Mouse (Mus musculus): ENCODE results near the gene Lrrc8d. TPM values are rescaled to one million over a fixed set of nuclear protein-coding genes. Genes with fewer than 3 reads are reported as not detected.

Gene Lrrc8d
- polyA plus RNA-seq, 1 experiment = 16.6 TPM

- Histone ChIP-seq H3K4me1 (ENCODE audit: control insufficient read depth, insufficient read depth, low read length) (peaks cover 3% of the 10 kb centered on the region; the same call in 1 of the 2 replicates), H3K4me3 (replicated peaks; ENCODE audit: extremely low read depth, low read depth, low read length) (no peak overlapping the region)
- no peak for DNase-seq
- WGBS = 92% methylated on average over 7 of the region's 7 CpGs
- no peak for TF ChIP-seq POLR2A (IDR thresholded peaks at IDR 0.05; ENCODE audit: borderline replicate concordance, extremely low read depth, low read depth, low read length)
- no peak for TF ChIP-seq CTCF (IDR thresholded peaks at IDR 0.05; ENCODE audit: insufficient read depth, low read length)
These were observed 10.7 kb downstream of the Lrrc8d start for GRCm38 (mm10) chr5:105710473-105710872.

GRCm38 (mm10) chr5:105714446-105714845 lies 14.7 kb downstream of the Lrrc8d start:
- WGBS = 87% methylated on average over 6 of the region's 6 CpGs
- Histone ChIP-seq H3K4me3 (replicated peaks; ENCODE audit: extremely low read depth, low read depth, low read length) (no peak overlapping the region), H3K4me1 (ENCODE audit: control insufficient read depth, insufficient read depth, low read length) (peaks cover 17% of the 10 kb centered on the region)
- TF ChIP-seq POLR2A (IDR thresholded peaks at IDR 0.05; ENCODE audit: borderline replicate concordance, extremely low read depth, low read depth, low read length) = no peak
- TF ChIP-seq CTCF (IDR thresholded peaks at IDR 0.05; ENCODE audit: insufficient read depth, low read length) = no peak
- no peak for DNase-seq

DNA sequence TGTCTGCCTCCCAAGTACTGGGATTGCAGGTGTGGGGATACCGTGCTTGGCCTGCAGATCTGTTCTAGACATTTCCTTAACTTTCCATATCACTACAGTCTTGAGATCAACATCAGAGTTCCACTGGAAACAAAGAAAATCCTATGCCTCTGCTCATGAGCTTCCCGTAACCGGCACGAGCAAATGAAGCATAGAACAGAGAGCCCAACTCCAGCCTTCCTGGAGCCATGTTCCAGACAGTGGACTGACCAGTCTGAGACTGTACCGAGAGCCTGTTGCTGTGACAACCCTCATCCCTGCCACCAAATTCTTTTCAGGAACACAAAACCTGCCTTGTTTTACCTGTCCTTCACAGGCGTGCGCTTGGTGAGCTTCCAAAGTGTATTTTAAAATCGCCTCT lies 15.3 kb downstream of the Lrrc8d start:
- no peak for DNase-seq
- no peak overlapping the region for H3K4me3 ChIP-seq (replicated peaks; ENCODE audit: extremely low read depth, low read depth, low read length)
- TF ChIP-seq POLR2A (IDR thresholded peaks at IDR 0.05; ENCODE audit: borderline replicate concordance, extremely low read depth, low read depth, low read length) = no peak
- no peak for TF ChIP-seq CTCF (IDR thresholded peaks at IDR 0.05; ENCODE audit: insufficient read depth, low read length)
- H3K4me1 ChIP-seq (ENCODE audit: control insufficient read depth, insufficient read depth, low read length) = peaks cover 17% of the 10 kb centered on the region
- WGBS = 77% methylated on average over 8 of the region's 8 CpGs

- peaks cover 14% of the 10 kb centered on the region for H3K4me1 ChIP-seq (ENCODE audit: control insufficient read depth, insufficient read depth, low read length)
- no peak overlapping the region for H3K4me3 ChIP-seq (replicated peaks; ENCODE audit: extremely low read depth, low read depth, low read length)
These were observed 15.9 kb downstream of the Lrrc8d start for GRCm38 (mm10) chr5:105715531-105716124.

DNA sequence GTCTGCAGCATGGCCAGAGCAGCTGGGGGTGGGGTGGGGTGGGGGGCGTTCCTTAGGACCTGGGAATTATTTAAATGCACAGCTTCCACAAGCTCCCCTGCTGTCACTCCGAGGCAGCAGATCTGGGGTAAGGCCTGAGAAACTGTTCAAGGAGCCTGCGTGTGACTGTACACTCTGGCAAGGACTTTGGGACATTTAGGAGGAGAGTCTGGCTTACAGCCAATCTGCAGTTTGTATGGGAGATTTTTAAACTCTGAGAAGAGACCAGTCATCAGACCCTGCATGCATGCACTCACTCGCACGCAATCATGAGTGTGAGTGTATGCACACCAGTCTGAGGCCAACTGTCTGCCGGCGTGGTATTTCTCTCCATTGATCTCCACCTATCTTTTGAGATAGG lies 17.5 kb downstream of the Lrrc8d start:
- TF ChIP-seq POLR2A (IDR thresholded peaks at IDR 0.05; ENCODE audit: borderline replicate concordance, extremely low read depth, low read depth, low read length) (no peak), CTCF (IDR thresholded peaks at IDR 0.05; ENCODE audit: insufficient read depth, low read length) (no peak)
- DNase-seq = no peak
- no peak overlapping the region for H3K4me3 ChIP-seq (replicated peaks; ENCODE audit: extremely low read depth, low read depth, low read length)
- peaks cover 14% of the 10 kb centered on the region for H3K4me1 ChIP-seq (ENCODE audit: control insufficient read depth, insufficient read depth, low read length)
- WGBS = 51% methylated on average over 7 of the region's 7 CpGs

More at GRCm38 (mm10) chr5:105715531-105716124, 15.9 kb downstream of the Lrrc8d start:
- 51% methylated on average over 10 of the region's 10 CpGs for WGBS
- TF ChIP-seq POLR2A (IDR thresholded peaks at IDR 0.05; ENCODE audit: borderline replicate concordance, extremely low read depth, low read depth, low read length) (no peak), CTCF (IDR thresholded peaks at IDR 0.05; ENCODE audit: insufficient read depth, low read length) (no peak)
- no peak for DNase-seq

DNA sequence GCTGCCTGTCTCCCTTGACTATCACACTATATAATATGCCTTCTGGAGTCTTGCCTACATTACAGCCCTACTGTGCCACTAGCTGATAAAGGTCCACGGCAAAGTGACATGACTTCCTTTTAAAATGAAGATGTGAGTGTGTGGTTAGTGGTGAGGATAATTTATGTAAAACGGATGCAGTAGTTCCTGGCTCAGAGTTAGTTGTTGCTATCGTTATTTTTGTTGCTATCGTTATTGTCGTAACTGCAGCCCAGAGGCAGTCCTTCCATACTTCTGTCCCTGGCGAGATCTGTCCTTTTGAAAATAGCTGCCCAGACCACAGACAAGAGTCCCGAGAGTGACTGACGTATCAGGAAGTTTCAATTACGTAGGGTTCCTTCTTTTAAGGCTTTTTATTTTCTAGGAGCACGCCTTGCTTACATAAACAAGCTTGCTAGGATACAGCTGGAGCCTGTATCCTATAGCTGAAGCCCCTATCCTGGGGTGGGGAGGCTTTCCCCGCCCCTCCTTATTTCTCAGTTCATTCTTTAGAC lies 18.4 kb downstream of the Lrrc8d start:
- DNase-seq = no peak
- H3K4me3 ChIP-seq (replicated peaks; ENCODE audit: extremely low read depth, low read depth, low read length) = no peak overlapping the region
- peaks cover 14% of the 10 kb centered on the region for H3K4me1 ChIP-seq (ENCODE audit: control insufficient read depth, insufficient read depth, low read length)
- WGBS = 33% methylated on average over 11 of the region's 11 CpGs
- TF ChIP-seq POLR2A (IDR thresholded peaks at IDR 0.05; ENCODE audit: borderline replicate concordance, extremely low read depth, low read depth, low read length) = no peak
- TF ChIP-seq CTCF (IDR thresholded peaks at IDR 0.05; ENCODE audit: insufficient read depth, low read length) = no peak

- no peak for TF ChIP-seq CTCF (IDR thresholded peaks at IDR 0.05; ENCODE audit: insufficient read depth, low read length)
- no peak for TF ChIP-seq POLR2A (IDR thresholded peaks at IDR 0.05; ENCODE audit: borderline replicate concordance, extremely low read depth, low read depth, low read length)
- DNase-seq = no peak
- Histone ChIP-seq H3K4me3 (replicated peaks; ENCODE audit: extremely low read depth, low read depth, low read length) (no peak overlapping the region), H3K4me1 (ENCODE audit: control insufficient read depth, insufficient read depth, low read length) (peaks cover 14% of the 10 kb centered on the region)
- WGBS = 84% methylated on average over 4 of the region's 4 CpGs
These were observed 21.5 kb downstream of the Lrrc8d start for GRCm38 (mm10) chr5:105721267-105721666.

DNA sequence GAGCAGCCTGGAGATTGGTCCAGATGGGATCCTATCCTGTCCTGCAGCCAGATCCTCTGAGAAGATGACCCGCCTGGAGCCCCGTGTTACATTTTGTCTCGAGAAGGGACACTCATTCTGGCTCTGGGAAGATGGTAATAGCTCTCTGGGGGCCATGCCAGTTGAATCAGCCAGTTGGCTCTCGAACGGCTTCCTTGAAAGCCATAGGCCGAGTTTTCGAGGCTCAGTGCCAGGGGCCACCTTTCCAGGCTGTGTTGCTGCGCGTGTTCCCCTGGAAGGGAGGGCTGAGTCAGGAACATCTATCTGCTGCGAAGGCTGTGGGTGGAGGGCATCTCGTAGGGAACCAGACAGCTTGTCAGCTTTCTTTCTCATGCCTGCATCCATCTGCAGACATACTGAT lies 23.0 kb downstream of the Lrrc8d start:
- no peak for TF ChIP-seq POLR2A (IDR thresholded peaks at IDR 0.05; ENCODE audit: borderline replicate concordance, extremely low read depth, low read depth, low read length)
- TF ChIP-seq CTCF (IDR thresholded peaks at IDR 0.05; ENCODE audit: insufficient read depth, low read length) = no peak
- DNase-seq = no peak
- H3K4me3 ChIP-seq (replicated peaks; ENCODE audit: extremely low read depth, low read depth, low read length) = no peak overlapping the region
- 79% methylated on average over 11 of the region's 11 CpGs for WGBS
- peaks cover 5% of the 10 kb centered on the region for H3K4me1 ChIP-seq (ENCODE audit: control insufficient read depth, insufficient read depth, low read length)

GRCm38 (mm10) chr5:105730193-105730831 lies 30.5 kb downstream of the Lrrc8d start:
- peaks cover 11% of the 10 kb centered on the region for H3K4me1 ChIP-seq (ENCODE audit: control insufficient read depth, insufficient read depth, low read length)
- DNase-seq = no peak
- no peak for TF ChIP-seq CTCF (IDR thresholded peaks at IDR 0.05; ENCODE audit: insufficient read depth, low read length)
- TF ChIP-seq POLR2A (IDR thresholded peaks at IDR 0.05; ENCODE audit: borderline replicate concordance, extremely low read depth, low read depth, low read length) = no peak
- WGBS = 64% methylated on average over 6 of the region's 6 CpGs
- no peak overlapping the region for H3K4me3 ChIP-seq (replicated peaks; ENCODE audit: extremely low read depth, low read depth, low read length)

DNA sequence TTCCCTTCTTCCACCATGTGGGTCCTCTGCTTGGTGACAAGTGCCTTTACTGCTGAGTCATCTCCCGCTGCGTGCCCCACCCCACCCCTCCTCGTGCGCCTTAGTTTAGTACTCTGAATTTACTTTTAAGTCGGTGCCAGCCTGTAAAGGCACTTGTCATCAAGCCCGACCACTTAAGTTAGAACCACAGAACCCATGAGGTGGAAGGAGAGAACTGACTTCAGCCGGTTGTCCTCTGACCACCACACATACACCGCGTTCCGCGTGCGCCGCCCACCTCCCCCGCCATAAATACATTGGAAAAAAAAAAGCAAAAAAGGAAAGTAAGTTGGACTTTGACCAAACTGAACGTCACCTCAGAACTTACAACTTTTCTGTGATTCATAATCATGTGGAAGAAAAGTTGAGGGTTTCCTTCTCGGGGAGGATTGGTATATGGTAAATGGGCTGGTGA lies 31.4 kb downstream of the Lrrc8d start:
- WGBS = 15% methylated on average over 16 of the region's 16 CpGs
- peak; percentile 38 for DNase-seq
- Histone ChIP-seq H3K4me3 (replicated peaks; ENCODE audit: extremely low read depth, low read depth, low read length) (peak overlapping the region; percentile 14), H3K4me1 (ENCODE audit: control insufficient read depth, insufficient read depth, low read length) (peaks cover 11% of the 10 kb centered on the region)
- no peak for TF ChIP-seq CTCF (IDR thresholded peaks at IDR 0.05; ENCODE audit: insufficient read depth, low read length)
- TF ChIP-seq POLR2A (IDR thresholded peaks at IDR 0.05; ENCODE audit: borderline replicate concordance, extremely low read depth, low read depth, low read length) = no peak
